Mouse (Mus musculus) hindbrain, embryonic 14.5 days (tissue): ENCODE measurements around the gene Vip. TPM values are rescaled to one million over a fixed set of nuclear protein-coding genes. Genes with fewer than 3 reads are reported as not detected.

Experiments used
- ATAC-seq: fragments of 200-750 bp; cut with Nextera tagmentation; 2 replicates; pipeline ENCODE4 v1.8.0; 2017; ENCODE audit warnings: moderate number of reproducible peaks, mild to moderate bottlenecking, moderate TSS enrichment, moderate library complexity; ENCODE audit not compliant: low FRiP score
- DNase-seq: peaks from one replicate; pipeline ENCODE4 v3.0.0-alpha.2; 2015; ENCODE audit warnings: low spot score
- H3K27ac ChIP-seq: fragments of 300-500 bp; sonication (generic); 2 replicates; pipeline ENCODE4 v1.5.1; 2014; ENCODE audit warnings: mild to moderate bottlenecking, moderate library complexity
- H3K27me3 ChIP-seq: fragments of 300-500 bp; sonication (generic); 2 replicates; pipeline ENCODE4 v1.6.1; 2014; ENCODE audit warnings: mild to moderate bottlenecking, low read length, mixed read lengths; ENCODE audit not compliant: control insufficient read depth, insufficient read depth
- H3K36me3 ChIP-seq: fragments of 300-500 bp; sonication (generic); replicated peaks from 2 replicates; pipeline ENCODE4 v1.6.1; 2014; ENCODE audit not compliant: control insufficient read depth, insufficient read depth
- H3K4me1 ChIP-seq: fragments of 300-500 bp; sonication (generic); replicated peaks from 2 replicates; pipeline ENCODE4 v1.6.1; 2014; ENCODE audit warnings: antibody characterized with exemption, low read length, mixed read lengths; ENCODE audit not compliant: control insufficient read depth, insufficient read depth
- H3K4me2 ChIP-seq: fragments of 300-500 bp; sonication (generic); replicated peaks from 2 replicates; pipeline ENCODE4 v1.6.1; 2014; ENCODE audit warnings: mild to moderate bottlenecking, moderate library complexity
- H3K4me3 ChIP-seq: fragments of 300-500 bp; sonication (generic); replicated peaks from 2 replicates; pipeline ENCODE4 v1.5.1; 2014; ENCODE audit warnings: mild to moderate bottlenecking, low read length
- H3K9ac ChIP-seq: fragments of 300-500 bp; sonication (generic); 2 replicates; pipeline ENCODE4 v1.6.1; 2014
- H3K9me3 ChIP-seq: fragments of 300-500 bp; sonication (generic); 2 replicates; pipeline ENCODE4 v1.6.1; 2016; ENCODE audit warnings: low read length; ENCODE audit not compliant: control insufficient read depth
- WGBS: fragments of 180-500 bp; shearing (Covaris S2); extraction: QIAGEN DNeasy Blood & Tissue Kit; methylation state at CpG from one replicate; pipeline ENCODE4 v1.1.7; 2014; 5-methylcytosine and 5-hydroxymethylcytosine counted together
- polyA plus RNA-seq: library from polyadenylated mRNA; unstranded; fragments of >200 nt; fragmentation: Nextera tagmentation; extraction: Ambion mirVana; gene quantifications from 2 replicates; pipeline ENCODE4 v1.2.1, GENCODE M21; 2014

Gene Vip
- polyA plus RNA-seq, 1 experiment from 2014 or later: 2.9 TPM

GRCm38 (mm10) chr10:5615186-5616040 is 23.6 kb upstream of the Vip start:
- Histone ChIP-seq H3K9ac (no peak overlapping the region), H3K4me1 (no peaks in the 10 kb centered on the region), H3K9me3 (no peaks in the 10 kb centered on the region), H3K27ac (0 out of 2 replicates have a peak overlapping the region, but pooled peaks have one; percentile 21), H3K36me3 (no peaks in the 10 kb centered on the region), H3K4me2 (0 out of 2 replicates have a peak overlapping the region, but pooled peaks have one; percentile 15), H3K27me3 (no peaks in the 10 kb centered on the region), H3K4me3 (no peak overlapping the region)
- ATAC-seq (0 out of 2 replicates have a peak, but pooled peaks have one; percentile 59), DNase-seq (no peak)
- WGBS: 58% methylated on average over 13 of the region's 13 CpGs

GRCm38 (mm10) chr10:5626268-5626667 is 12.8 kb upstream of the Vip start:
- Histone ChIP-seq H3K27ac (no peak overlapping the region), H3K9me3 (no peaks in the 10 kb centered on the region; the same call in 1 of the 2 replicates), H3K4me1 (no peaks in the 10 kb centered on the region), H3K4me3 (no peak overlapping the region), H3K36me3 (no peaks in the 10 kb centered on the region), H3K4me2 (no peak overlapping the region), H3K9ac (no peak overlapping the region), H3K27me3 (no peaks in the 10 kb centered on the region)
- DNase-seq (no peak), ATAC-seq (no peak)
- WGBS: 66% methylated on average over 5 of the region's 5 CpGs

GRCm38 (mm10) chr10:5633672-5634200 is 5.3 kb upstream of the Vip start:
- Histone ChIP-seq H3K36me3 (no peaks in the 10 kb centered on the region), H3K9me3 (no peaks in the 10 kb centered on the region; the same call in 1 of the 2 replicates), H3K4me2 (no peak overlapping the region), H3K27ac (no peak overlapping the region), H3K9ac (no peak overlapping the region), H3K4me1 (no peaks in the 10 kb centered on the region), H3K27me3 (no peaks in the 10 kb centered on the region), H3K4me3 (no peak overlapping the region)
- ATAC-seq (no peak), DNase-seq (no peak)
- WGBS: 84% methylated on average over 4 of the region's 4 CpGs

GRCm38 (mm10) chr10:5634336-5634735 is 4.7 kb upstream of the Vip start:
- DNase-seq: peak; percentile 65
- Histone ChIP-seq H3K4me3 (no peak overlapping the region), H3K27ac (no peak overlapping the region), H3K4me1 (no peaks in the 10 kb centered on the region), H3K9me3 (no peaks in the 10 kb centered on the region), H3K4me2 (no peak overlapping the region), H3K36me3 (no peaks in the 10 kb centered on the region), H3K27me3 (no peaks in the 10 kb centered on the region), H3K9ac (no peak overlapping the region)
- ATAC-seq: peak; percentile 72; the same call in 1 of the 2 replicates
- 46% methylated on average over 1 of the region's 1 CpGs for WGBS

GRCm38 (mm10) chr10:5637322-5637721 is 1.7 kb upstream of the Vip start:
- H3K27ac ChIP-seq: no peak overlapping the region
- no peaks in the 10 kb centered on the region for H3K36me3 ChIP-seq
- no peak overlapping the region for H3K4me2 ChIP-seq
- WGBS: 85% methylated on average over 4 of the region's 4 CpGs
- ATAC-seq (no peak), DNase-seq (no peak)
- no peak overlapping the region for H3K9ac ChIP-seq
- no peak overlapping the region for H3K4me3 ChIP-seq
- H3K9me3 ChIP-seq: no peaks in the 10 kb centered on the region
- no peaks in the 10 kb centered on the region for H3K4me1 ChIP-seq
- H3K27me3 ChIP-seq: no peaks in the 10 kb centered on the region

GRCm38 (mm10) chr10:5681275-5681674 is 42.3 kb downstream of the Vip start:
- H3K9me3 ChIP-seq: no peaks in the 10 kb centered on the region
- H3K4me3 ChIP-seq: no peak overlapping the region
- H3K36me3 ChIP-seq: no peaks in the 10 kb centered on the region
- H3K4me2 ChIP-seq: no peak overlapping the region
- H3K27me3 ChIP-seq: no peaks in the 10 kb centered on the region
- no peak for ATAC-seq
- DNase-seq: no peak
- H3K27ac ChIP-seq: no peak overlapping the region
- no peak overlapping the region for H3K9ac ChIP-seq
- H3K4me1 ChIP-seq: no peaks in the 10 kb centered on the region
- 82% methylated on average over 2 of the region's 2 CpGs for WGBS

GRCm38 (mm10) chr10:5685608-5686007 is 46.6 kb downstream of the Vip start:
- Histone ChIP-seq H3K9me3 (no peaks in the 10 kb centered on the region), H3K4me2 (no peak overlapping the region), H3K27ac (no peak overlapping the region), H3K4me1 (no peaks in the 10 kb centered on the region), H3K36me3 (no peaks in the 10 kb centered on the region), H3K27me3 (no peaks in the 10 kb centered on the region), H3K4me3 (no peak overlapping the region), H3K9ac (no peak overlapping the region)
- WGBS: 80% methylated on average over 6 of the region's 6 CpGs
- ATAC-seq (no peak), DNase-seq (no peak)

GRCm38 (mm10) chr10:5694351-5694750 is 55.3 kb downstream of the Vip start:
- Histone ChIP-seq H3K4me3 (no peak overlapping the region), H3K27me3 (no peaks in the 10 kb centered on the region), H3K27ac (no peak overlapping the region), H3K36me3 (no peaks in the 10 kb centered on the region), H3K9me3 (no peaks in the 10 kb centered on the region), H3K4me1 (no peaks in the 10 kb centered on the region), H3K9ac (no peak overlapping the region), H3K4me2 (no peak overlapping the region)
- ATAC-seq: no peak
- no peak for DNase-seq
- 73% methylated on average over 1 of the region's 1 CpGs for WGBS
